Mouse (Mus musculus) ovary, adult 18-20 months (tissue): ENCODE data around the gene Atp6v1f.
A peak's percentile ranks its signal among the peaks of the same experiment; 100 is the strongest.

Experiments
- DNase-seq: peaks from one replicate; pipeline ENCODE4 v3.0.0; 2022; ENCODE audit warnings: low spot score, mixed read lengths

Gene Atp6v1f

GRCm38 (mm10) chr6:29467583-29468354, at the start of gene Atp6v1f:
TSS of gene Atp6v1f (plus strand) at chr6:29467718.
- peak; percentile 87 for DNase-seq

- DNase-seq = no peak
Measured at GRCm38 (mm10) chr6:29420596-29420995, 46.9 kb upstream of the Atp6v1f start.

- DNase-seq = no peak
Measured at GRCm38 (mm10) chr6:29425118-29425517, 42.4 kb upstream of the Atp6v1f start.

GRCm38 (mm10) chr6:29426331-29426730, 41.2 kb upstream of the Atp6v1f start:
- DNase-seq = no peak

- DNase-seq = no peak
Measured at GRCm38 (mm10) chr6:29428171-29428570, 39.3 kb upstream of the Atp6v1f start.

DNA sequence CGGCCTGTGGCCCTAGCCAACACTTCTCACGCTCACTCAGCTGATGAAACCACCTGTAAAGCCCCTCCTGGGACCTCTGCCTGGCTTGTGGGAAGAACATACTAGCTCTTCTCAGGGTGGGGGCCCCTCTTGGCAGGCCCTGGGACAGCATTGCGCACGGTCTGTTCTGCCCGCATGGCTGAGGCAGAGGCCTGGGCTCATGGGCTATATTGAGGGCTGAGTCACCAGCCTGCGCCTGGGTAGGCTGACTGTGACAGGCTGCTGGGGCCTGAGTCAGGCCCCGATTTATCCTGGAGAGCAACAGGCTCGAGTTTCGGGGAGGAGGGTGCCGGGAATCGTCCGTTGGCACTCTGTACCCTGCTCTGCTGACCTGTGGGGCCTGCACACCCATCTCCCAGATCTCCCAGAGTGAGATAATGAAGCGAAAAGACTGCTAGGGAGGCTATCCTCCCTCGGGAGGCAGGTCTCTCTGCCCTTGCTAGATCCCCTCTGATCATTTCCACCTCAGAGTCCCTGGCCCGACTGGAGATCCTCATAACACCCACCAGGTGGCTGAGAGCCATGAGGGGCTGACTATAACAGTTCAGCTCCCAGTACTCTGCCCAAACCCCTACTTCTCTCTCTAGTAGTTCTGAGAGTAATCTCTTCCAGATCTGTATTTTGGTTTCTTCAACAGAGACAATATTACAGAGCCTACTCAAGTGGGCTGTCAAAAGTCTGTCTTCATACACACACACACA, 36.7 kb upstream of the Atp6v1f start:
- DNase-seq = no peak

DNA sequence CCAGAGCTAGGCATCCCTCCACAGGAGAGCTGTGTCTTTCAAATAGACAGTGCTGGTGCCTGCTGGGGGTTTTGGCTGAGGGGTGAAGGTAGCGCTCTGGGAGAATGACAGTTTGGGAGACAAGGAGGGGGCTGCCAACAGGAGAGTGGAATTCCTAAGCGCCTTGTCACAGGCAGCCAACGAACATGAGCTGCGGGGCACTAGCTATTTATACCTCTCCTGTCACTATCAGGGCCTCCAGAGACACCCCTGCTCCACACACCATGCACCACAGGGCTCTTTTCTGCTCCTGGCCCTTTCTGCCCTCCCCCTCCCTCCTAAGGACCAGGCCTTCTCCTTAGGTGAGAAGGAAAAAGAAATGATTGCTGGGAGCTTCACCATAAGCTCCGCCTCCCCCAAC, 36.0 kb upstream of the Atp6v1f start:
- no peak for DNase-seq

DNA sequence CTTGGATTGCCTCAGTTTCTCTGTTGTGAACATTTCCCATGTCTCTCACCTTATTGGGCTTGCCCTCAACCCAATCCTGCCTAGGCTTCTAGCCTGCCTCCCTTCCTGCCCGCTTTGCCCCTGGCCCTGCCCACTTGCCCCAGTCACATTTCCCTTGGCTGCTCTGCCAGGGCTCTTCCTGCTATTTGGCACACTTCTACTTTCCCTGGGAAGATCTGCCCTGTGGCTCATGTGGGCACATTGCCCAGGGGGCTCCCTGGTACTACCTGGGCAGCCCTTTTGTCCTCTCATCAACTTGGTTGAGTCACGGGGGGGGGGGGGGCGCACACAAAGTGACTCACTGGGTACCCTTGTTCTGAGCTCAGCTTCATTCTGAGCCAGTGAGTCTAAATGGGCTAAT, 35.4 kb upstream of the Atp6v1f start:
- DNase-seq = no peak

GRCm38 (mm10) chr6:29432676-29433037, 34.9 kb upstream of the Atp6v1f start:
- no peak for DNase-seq

- DNase-seq = no peak
Measured at GRCm38 (mm10) chr6:29433038-29433803, 34.3 kb upstream of the Atp6v1f start, which contains the start of gene Flnc. TSS of gene Flnc (plus strand) at chr6:29433256.

- DNase-seq = peak; percentile 36
Measured at GRCm38 (mm10) chr6:29433804-29434795, 33.4 kb upstream of the Atp6v1f start.

DNA sequence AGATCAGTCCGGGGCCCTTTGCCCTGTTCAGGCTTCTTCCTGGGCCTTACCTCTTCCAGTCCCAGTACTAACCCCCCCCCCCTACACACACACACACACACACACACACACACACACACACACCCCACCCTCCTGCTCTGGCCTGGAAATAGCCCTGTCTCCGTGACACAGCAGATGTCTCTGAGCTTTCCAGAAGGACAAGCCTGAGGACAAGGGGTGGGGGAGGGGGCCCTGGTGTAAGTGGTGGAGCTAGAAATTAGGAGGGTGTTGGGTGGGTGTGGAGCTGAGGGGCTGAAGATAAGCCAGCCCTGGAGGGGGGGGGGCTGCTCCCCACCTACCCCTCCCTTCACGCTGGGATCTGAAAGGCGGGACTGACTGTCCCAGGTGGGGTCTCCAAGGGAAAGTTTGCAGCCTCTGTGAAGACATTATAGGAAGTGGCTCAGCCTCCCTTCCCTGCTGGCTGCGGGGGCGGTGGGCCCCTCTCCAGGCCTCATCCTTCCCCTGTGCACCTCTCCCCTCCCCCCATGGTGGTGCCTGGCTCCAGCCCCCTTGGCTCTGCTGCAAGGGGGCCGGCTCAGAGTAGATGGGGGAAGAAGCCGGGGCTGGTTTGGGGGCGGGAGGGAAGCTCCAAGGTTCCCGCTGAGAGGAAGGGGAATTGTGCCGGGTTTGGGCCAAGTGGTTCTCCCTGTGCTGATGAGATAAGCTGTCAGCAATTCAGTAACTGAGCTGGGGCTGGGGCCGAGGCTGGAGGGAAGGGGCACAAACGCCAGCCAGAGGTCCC, 32.4 kb upstream of the Atp6v1f start:
- peak; percentile 37 for DNase-seq

DNA sequence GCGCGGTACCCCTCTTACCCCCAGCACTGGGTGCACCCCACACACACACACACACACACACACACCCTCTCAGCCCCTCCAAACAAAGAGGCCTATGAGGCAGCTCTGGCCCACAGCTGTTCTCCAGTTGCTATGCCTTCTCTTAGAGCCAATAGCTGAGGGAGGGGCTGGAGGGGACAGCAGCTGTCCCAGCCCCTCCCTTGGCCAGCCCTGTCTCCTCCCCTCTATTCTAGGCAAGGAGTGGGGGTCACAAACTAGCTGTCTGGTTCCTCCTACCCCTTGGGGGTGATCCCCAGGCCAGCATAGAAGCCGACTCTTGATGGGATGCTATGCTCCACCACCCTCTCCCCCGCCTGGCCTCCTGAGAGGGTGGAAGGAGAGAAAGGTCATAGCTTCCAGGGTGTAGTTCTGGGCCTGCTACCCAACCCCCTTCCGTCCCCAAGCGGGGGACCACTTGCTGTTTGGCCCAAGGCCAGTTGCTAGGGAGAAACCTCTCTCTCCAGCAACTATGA, 31.5 kb upstream of the Atp6v1f start:
- no peak for DNase-seq

DNA sequence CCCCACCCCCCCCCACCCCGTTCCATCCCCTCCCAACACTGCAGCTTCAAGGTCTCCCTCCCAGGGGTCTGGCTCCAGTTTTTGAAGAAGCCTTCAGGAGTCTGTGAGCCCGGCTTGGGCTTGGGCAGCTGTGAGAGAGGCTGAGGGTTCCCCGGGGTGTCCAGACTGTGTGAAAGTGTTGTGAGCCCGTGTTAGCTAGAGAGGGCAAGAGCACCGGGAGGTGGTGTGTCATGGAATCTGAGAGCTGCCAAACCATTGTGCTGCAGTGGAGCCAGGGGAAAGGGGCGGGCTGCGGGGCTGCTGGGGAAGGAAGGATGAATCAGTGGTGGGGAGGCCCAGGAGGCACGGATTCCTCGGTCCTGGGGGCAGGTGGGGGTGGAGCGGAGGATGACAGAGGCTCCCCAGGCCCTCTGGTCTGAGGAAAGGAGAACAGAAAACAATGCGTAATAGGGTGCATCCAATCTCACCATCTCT, 31.0 kb upstream of the Atp6v1f start:
- DNase-seq = no peak

DNA sequence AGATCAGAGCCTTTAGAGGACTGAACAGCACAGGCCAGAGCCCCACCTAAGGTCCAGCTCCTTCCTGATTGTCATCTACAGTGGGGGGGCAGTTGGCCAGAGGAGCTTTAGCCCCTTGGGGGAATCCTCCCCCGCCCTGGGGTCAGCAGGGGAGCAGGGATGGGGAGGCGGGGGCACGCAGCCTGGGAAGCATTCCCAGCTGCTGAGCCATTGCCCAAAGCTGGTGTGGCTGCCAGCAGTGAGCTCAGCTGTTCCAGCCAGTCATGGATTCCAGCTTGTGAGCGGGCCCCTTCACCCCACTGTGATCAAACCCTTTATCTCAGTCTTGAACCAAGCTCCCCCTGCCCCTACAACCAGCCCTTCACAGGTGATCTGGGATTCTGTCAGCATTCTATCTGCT, 28.3 kb upstream of the Atp6v1f start:
- no peak for DNase-seq

DNA sequence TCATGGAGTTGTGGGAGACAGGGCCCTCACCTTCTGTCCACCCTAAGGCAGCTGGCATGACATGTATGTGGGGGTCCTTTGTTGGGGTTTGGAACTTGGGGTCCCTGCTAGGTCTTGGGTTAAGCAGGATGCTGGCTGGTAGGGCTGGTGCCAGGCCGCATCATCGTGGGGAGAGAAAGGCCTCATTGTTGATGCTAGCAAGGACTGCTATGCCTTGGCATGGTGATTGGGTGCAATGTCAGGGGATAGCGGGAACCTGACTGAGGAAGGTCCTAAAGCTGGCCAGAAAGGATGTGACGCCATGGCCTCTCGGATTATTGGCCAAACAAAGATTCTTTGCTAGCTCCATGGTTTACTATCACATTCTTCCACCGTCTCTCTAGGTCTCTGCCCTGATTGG, 27.7 kb upstream of the Atp6v1f start:
- DNase-seq = no peak

- no peak for DNase-seq
Measured at GRCm38 (mm10) chr6:29444773-29445172, 22.7 kb upstream of the Atp6v1f start.

DNA sequence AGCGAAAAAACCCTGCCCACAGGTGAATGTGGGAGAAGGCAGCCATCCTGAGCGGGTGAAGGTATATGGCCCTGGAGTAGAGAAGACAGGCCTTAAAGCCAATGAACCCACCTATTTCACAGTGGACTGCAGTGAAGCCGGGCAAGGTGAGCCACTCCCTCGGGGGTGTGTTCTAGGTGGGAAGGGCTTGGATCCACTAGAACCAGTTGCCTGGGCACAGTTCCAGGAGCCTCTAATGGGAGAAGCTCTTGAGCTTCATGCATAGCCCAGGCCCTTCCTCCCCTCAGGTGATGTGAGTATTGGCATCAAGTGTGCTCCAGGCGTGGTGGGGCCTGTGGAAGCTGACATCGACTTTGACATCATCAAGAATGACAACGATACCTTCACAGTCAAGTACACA, 22.2 kb upstream of the Atp6v1f start:
- no peak for DNase-seq

DNA sequence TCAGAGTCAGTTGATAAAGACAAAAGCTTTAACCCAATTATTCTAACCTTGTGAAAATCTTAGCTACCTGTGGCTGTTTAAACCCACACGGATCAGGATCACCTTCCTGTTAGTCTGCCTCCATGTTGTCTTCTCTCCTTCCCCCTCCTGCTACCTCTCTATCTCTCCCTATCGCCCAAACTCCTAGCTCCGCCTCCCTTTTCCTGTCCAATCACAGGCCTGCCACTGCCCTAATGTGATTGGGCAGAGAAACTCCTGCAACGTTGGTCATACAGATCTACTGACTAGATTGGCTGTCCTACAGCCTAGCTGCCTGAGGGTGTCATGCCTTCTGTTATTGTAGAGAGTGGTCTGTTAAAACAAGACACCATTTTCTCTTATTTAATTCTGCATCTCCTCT, 17.7 kb upstream of the Atp6v1f start:
- DNase-seq = no peak

DNA sequence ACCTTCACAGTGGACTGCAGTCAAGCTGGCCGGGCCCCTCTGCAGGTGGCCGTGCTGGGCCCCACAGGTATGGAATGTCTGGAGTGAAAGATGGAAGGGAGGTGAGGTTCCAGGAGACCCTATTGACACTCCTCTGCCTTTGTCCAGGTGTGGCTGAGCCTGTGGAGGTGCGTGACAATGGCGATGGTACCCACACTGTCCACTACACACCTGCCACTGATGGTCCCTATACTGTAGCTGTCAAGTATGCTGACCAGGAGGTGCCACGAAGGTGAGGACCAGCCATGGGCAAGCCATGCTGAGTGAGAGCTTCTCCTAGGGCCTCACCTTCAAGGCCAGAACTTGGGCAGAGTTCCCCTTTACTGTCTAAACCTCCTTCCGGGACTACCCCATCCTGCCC, 16.9 kb upstream of the Atp6v1f start:
- no peak for DNase-seq
